Mouse (Mus musculus) kidney, adult 8-10 months (tissue): ENCODE data around the gene Sf3b6.
A peak's percentile ranks its signal among the peaks of the same experiment; 100 is the strongest.
"Not testable (repeated sequence)": the region's sequence is repeated elsewhere in the genome, so short reads cannot be mapped to it uniquely, and the experiment has no call there.

ENCODE experiments used
- DNase-seq, 2 experiments: peaks; one replicate each; pipeline ENCODE4 v3.0.0; 2022

Sf3b6 gene

GRCm38 (mm10) chr12:4817361-4818101 is at the start of gene Sf3b6:
TSS of gene Sf3b6 (plus strand) at chr12:4817544.
- peak; percentile 98 to 99 for DNase-seq

GRCm38 (mm10) chr12:4768492-4769332 is 48.6 kb upstream of the Sf3b6 start, which contains the start of the genes Pfn4 and Fam228b:
TSS of gene Pfn4 (plus strand) at chr12:4769022.
TSS of gene Fam228b (minus strand) at chr12:4769267.
- peak; percentile 94 to 98 for DNase-seq

GRCm38 (mm10) chr12:4769333-4769723 is 48.0 kb upstream of the Sf3b6 start:
- DNase-seq: no peak

- DNase-seq: no peak
Observed at GRCm38 (mm10) chr12:4774895-4775587, 42.3 kb upstream of the Sf3b6 start.

DNA sequence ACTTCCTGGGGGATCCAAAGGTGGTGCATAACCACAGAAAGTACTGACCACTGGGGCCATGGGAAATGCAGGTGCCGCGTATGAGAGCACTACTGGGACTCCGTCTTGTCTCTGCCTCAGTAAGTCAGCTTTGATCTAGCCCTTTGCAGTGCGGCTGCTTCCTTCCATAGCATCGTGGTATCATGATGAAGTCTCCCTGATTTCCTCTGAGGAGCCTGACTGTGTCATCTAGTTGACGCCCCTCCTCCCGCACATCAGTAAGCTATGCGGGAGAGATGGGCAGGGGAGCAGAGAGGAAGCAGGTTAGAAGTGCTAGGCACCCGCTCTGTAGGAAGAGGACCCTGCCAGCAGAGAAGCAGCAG is 41.8 kb upstream of the Sf3b6 start:
- no peak for DNase-seq

GRCm38 (mm10) chr12:4777734-4778133 is 39.6 kb upstream of the Sf3b6 start:
- no peak for DNase-seq

DNA sequence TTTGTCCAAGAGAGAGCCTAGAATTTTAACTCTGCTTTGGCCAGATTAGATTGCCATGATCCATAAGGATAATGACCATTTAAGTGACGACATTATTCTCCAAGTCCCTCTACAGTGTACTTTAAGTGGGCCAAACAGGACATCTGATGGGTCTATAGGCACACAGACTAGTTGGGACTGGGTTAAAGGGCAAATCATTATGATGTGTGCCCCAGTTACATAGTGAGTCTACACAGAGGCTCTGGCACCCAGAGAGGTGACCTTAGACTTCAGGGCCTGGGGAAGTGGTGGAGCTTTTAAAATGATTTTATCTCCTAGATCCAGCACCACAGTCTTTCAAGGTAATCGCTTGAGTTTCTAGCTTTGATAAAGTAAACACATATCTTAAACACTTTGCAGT is 37.1 kb upstream of the Sf3b6 start:
- no peak for DNase-seq

DNA sequence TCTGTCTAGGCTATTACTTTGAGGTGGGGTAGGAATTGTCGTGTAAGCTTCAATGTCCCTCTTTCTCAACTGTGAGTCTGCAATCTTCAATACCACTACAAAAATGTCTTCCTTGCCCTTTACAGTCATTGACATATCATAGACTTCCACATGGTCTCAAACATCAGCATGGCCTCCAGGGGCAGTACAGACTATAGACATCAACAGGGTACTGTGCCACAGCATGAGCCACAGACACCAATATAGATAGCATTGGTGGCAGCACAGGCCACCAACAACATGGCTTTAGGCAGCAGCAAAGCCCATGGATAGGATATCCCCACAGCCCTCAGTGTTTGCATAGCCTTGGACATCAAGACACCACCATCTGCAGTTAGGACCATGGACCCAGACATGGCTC is 36.1 kb upstream of the Sf3b6 start:
- DNase-seq: no peak

GRCm38 (mm10) chr12:4781725-4782404 is 35.5 kb upstream of the Sf3b6 start:
- DNase-seq: not testable (repeated sequence)

- peak; percentile 25 to 59 for DNase-seq
Observed at GRCm38 (mm10) chr12:4783598-4783997, 33.7 kb upstream of the Sf3b6 start.

DNA sequence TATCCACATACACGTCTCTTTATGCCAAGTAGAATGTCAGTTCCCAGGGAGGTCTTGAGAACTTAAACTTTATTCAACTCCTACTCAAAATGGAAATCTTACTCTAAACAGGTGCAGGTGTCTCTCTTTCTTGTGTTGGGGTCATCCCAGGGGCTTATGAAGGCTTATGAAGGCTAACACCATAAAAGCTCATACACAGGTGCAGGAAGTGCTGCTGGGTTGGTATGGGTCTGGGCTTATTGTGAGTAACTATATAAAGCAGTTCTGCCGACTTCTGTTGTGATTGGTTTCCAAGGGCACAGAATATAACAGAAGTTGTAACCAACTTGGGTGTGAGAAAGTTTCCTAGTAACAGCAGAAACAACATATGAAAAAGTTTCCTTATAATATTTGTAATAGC is 32.9 kb upstream of the Sf3b6 start:
- DNase-seq: no peak

DNA sequence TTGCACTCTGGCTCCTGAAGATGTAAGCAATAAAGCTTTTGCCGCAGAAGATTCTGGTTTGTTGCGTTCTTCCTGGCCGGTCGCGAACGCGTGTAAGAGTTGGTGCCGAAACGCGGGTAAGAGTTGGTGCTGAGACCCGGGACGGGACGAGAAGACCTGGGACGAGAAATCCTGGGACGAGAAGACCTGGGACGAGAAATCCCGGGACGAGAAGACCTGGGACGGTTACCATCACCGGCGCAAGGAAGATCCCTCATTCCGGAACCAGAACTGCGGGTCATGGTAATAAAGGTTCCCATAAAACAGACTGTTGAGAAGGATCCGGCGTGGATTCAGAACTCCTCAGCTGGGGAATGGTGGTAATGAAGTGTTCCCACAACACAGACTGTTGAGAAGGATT is 29.2 kb upstream of the Sf3b6 start:
- DNase-seq: not testable (repeated sequence)

- DNase-seq: peak in 1 of 2 experiments; percentile 48
Observed at GRCm38 (mm10) chr12:4793718-4794117, 23.6 kb upstream of the Sf3b6 start.

- not testable (repeated sequence) for DNase-seq
Observed at GRCm38 (mm10) chr12:4797471-4797870, 19.9 kb upstream of the Sf3b6 start.

GRCm38 (mm10) chr12:4811036-4811435 is 6.3 kb upstream of the Sf3b6 start:
- DNase-seq: peak in 1 of 2 experiments; percentile 52

DNA sequence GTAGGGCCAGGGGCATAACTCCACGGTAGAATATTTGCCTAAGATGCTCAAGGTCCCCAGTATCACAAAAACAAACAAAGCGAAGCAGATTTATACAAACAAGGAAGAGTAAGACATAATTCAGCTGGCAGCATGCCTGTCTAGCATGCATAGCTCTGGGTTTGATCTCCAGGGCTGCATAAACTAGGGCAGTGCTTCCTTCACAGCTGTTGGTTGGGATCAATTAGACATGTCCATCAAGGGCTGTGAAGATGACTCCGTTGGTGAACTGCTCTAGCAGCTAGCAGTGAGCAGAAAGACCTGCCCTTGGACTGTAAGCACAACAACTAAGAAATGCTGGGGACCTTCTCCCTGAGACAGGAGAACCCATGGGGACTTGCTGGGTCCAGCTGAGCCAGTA is 5.6 kb upstream of the Sf3b6 start:
- no peak for DNase-seq

GRCm38 (mm10) chr12:4813636-4814035 is 3.7 kb upstream of the Sf3b6 start:
- no peak for DNase-seq

- no peak for DNase-seq
Observed at GRCm38 (mm10) chr12:4816680-4817360, 524 bp upstream of the Sf3b6 start.

DNA sequence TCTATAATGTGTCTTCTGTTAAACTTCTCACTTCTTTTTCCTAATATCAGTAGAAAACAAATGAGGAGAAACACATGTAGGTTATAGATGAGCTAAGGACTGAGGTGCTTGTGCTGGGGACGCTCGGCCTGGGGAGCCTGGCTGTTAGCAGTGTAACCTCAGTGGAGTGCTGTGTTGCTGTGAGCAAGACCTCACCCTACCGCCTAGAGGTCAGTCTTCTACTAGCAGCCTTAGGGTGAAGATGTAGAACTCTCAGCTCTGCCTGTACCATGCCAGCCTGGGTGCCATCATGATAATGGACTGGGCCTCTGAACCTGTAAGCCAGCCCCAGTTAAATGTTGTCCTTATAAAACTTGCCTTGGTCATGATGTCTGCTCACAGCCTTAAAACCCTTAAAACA is 9.9 kb downstream of the Sf3b6 start:
- DNase-seq: no peak

DNA sequence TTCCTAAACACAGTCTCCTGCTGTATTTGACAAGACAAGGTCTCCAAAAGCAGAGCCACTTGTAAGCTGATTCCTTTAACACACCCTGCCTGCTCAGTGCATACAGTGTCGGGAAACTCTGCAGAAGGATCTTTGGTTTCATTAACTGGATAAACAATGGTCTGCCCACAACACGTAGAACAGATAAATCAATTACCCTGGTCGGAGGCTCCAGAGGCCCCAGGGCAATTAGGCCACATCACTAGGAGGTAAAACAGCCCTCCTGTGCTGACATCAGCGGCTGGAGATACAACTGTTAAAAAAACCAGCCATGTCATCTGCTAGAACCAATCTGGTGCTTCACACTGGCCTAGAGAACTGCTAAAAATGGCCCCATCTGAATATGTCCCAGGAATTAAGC is 19.6 kb downstream of the Sf3b6 start:
- DNase-seq: no peak

- no peak for DNase-seq
Observed at GRCm38 (mm10) chr12:4840010-4840409, 22.7 kb downstream of the Sf3b6 start.

DNA sequence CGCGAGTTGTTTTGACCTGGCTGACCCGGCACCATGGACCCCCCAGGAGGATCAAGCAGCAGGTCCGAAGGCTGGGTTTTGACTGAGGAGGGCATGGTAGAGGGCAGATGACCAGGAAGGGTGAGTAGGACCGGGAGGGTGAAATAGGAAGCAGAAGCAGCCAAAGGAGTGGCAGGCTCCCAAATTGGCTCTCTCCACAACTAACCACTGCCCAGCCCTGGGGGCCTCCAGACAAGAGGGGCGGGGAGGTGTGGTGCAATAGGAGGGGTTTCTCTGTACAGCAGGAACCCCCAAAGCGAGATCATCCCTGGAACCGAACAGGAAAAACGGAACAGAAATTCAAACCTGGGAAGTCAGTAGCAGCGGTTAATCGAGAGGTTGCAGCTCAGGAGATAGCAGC is 23.4 kb downstream of the Sf3b6 start:
- DNase-seq: no peak
